Mouse (Mus musculus) thymus, postnatal 4 days (tissue): ENCODE data around the gene Insm1.

Experiments
- DNase-seq: peaks from one replicate; pipeline ENCODE4 v3.0.0; 2021

The Insm1 gene

GRCm38 (mm10) chr2:146221076-146221928 lies at the start of gene Insm1:
Gene Insm1 (plus strand): TSS chr2:146221921.
- DNase-seq, result peak; percentile 39

DNA sequence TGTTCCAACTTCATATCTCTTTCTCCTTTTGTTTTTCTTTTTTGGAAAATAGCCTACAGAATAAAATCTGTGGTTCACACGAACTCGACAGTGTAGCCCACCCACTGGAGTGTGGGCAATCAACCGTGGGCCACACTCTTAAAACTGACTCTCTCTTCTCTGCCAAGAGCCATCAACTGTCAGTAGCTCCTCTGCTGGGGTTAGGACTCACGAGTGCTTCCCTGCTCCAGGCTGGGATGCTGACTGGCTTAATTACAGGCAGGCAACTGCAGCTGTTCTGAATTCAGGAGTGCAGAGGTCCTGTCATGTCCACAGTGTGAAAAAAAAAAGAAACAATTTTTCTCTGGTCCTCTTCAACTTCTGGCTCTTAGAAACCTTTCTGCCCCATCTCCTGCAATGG lies 49.6 kb upstream of the Insm1 start:
- DNase-seq, result no peak

DNA sequence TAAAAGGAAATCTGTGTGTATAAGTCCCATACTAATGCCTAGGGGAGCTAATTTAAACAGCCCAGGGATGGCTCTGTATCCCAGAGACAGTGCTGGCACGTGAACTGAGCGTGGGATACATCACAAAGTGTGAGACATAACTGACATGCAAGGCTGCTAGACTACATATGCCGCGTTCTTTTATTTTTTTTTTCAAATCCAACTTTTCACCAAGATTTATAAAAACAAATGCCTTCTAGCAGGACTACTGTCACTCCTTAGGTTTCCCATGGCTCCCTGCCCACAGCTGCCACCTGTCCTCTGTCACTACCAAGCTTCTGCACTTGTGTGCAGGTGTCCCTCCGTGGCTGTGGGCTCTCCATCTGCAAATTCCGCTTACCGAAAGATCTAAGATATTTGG lies 47.5 kb upstream of the Insm1 start:
- no peak for DNase-seq

- no peak for DNase-seq
Observed at GRCm38 (mm10) chr2:146178718-146179117, 43.0 kb upstream of the Insm1 start.

DNA sequence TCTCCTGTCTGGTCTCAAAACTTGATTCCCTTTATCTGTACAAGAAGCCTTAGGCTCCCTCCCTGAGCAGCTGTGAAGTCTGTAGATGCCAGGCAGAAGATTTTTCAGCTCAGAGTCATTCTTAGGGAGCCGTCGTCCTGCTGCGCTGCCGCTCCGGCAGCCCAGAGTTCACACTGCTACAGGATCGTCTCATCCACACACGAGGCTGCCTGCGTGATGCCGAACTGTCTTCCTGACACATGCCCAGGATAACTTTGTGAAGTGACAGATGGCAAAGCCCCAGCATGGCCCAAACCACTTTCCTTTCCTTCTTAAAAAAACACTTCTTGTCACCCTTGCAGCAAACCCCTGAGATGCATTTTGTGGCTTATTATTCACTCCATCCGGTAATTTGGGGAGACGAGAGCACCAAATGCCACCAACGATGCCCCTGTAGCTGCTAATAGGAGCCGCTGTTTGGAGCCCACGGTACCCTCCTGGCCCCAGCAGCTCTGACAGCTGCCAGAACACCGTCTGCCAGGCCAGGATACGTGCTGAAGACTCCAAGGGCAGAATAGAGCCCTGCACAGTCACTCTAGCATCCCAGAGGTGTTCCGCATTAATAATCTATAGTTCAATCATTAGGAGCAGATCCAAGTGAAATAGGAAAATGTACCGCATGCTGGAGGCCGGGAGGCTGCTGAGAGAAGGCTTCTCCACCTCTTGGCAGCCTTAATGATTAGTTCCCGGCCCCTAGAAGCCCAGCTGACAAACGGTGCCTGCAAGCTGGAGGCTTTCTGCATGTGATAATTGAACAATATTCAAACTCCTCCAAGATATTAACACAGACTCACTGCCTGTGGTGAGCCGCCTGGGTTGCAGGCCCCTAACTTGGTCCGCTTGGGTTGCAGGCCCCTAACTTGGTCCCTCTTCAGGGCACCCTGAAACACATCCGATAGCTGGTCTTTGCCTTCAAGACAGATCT lies 37.6 kb upstream of the Insm1 start:
- no peak for DNase-seq

- no peak for DNase-seq
Observed at GRCm38 (mm10) chr2:146196126-146196525, 25.6 kb upstream of the Insm1 start.

- no peak for DNase-seq
Observed at GRCm38 (mm10) chr2:146197947-146198346, 23.8 kb upstream of the Insm1 start.

GRCm38 (mm10) chr2:146210968-146211367 lies 10.8 kb upstream of the Insm1 start:
- DNase-seq, result no peak

DNA sequence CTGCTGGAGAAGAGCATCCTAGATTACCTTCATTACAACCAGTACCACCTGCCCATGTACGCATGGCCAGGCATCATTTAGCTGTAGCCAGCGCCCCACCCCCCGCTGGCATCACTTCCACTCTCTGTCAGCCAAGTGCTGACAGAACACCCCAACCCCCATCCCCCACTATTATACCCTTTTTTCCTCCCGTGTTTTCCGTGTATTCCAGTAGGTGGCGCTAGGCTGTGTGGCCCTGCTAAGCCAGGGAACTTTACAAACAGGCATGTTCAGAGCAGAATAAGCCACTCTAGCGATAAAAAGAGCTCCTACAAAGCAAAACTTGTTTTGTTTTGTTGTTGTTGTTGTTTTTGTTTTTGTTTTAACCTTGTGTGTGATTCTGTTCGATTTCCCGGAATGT lies 7.0 kb upstream of the Insm1 start:
- DNase-seq, result peak; percentile 47

DNA sequence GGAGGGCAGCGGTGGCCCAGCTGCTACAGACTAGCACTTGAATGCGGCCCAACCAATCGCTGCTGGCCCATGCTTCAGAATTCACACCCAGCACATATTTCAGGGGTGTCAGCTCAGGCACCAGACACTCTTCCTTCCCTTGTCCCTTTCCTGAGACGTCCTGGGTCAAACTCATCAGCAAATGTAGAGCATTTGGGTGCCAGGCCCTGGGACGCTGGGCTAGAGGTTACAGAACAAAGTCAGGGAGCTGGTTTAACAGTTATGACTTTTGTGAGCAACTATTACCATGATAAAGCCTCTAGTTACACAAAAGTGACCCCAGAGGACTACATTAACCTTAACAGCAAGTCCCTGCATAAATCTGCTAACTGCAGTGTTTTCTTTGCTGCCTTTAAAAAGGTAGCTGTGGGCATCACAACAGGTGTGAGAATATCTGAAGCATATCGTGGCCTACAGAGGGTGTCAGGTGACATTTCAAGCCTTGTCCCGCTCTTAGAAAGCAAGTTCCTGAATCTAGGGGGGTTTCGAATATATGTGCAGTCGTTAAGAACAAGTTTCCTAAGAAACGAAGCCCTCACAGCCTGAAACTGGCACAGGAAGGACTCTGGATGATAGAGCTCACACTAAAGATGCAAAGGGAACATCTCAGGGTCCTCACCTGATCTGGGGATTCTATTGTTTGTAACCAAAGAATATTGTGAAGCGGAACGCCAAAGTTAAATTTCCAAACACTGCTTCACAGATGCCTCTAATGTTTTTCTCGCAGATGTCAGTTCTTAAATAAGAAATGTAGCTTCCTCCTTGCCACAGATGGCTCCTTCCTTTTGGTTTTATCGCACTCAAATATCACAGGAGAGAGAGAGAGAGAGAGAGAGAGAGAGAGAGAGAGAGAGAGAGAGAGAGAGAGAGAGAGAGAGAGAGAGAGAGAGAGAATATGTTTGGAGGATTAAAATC lies 5.3 kb upstream of the Insm1 start:
- no peak for DNase-seq

- no peak for DNase-seq
Observed at GRCm38 (mm10) chr2:146217227-146217980, 4.3 kb upstream of the Insm1 start.

DNA sequence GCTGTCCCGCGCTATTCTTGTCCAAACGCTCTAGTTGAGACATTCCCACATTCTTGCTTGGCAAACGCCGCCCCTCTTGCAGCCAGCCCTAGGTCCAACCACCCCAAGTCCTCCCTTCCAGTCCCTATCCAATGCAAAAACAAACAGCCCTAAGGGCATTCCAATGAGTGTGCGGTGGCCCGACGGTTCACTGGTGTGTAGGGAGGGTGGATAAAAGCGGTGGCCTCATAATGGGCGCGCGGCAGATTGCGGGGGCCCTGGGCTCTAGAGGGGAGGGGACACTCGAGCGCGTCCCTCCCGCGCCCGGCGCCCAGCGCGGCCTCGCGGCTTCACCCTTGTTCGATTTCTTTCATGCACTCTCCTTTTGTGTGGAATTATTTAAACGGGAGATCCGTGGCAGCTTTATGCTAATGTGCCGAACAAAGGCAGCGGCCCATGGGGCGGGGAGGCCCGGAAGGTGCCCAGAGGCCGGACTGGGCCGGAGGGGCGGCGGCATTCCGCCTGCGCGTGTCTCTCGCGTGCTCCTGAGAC lies 3.5 kb upstream of the Insm1 start:
- no peak for DNase-seq

- no peak for DNase-seq
Observed at GRCm38 (mm10) chr2:146218881-146219535, 2.7 kb upstream of the Insm1 start.

- no peak for DNase-seq
Observed at GRCm38 (mm10) chr2:146219791-146220190, 1.9 kb upstream of the Insm1 start.

DNA sequence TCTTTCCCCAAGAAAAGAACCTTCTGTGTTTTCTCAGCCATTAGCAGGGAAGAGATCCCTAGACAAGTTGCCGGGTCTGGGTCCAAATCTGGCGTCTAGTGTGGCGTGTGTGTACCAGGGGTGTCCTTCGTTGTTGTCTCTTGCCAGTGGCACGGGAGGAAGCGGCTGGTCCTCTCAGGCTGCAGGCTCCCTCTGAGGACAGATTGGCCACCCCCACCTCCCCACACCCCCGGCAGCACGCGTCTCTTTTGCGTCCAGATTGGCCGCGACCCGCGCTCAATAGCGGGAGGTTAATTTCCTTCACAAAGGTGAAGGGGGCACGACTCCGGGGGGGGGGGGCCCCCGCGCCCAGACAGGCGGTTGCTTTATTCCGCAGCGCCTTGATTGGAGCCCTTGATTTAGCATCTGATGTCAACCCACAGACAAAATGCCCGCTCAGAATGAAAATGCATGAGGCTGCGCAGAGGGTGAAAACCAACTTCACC lies 1.1 kb upstream of the Insm1 start:
- no peak for DNase-seq

- peak; percentile 25 for DNase-seq
Observed at GRCm38 (mm10) chr2:146221929-146222278, 183 bp downstream of the Insm1 start.

- peak; percentile 38 for DNase-seq
Observed at GRCm38 (mm10) chr2:146222279-146223175, 806 bp downstream of the Insm1 start.

GRCm38 (mm10) chr2:146223176-146223905 lies 1.6 kb downstream of the Insm1 start:
- DNase-seq, result peak; percentile 48

DNA sequence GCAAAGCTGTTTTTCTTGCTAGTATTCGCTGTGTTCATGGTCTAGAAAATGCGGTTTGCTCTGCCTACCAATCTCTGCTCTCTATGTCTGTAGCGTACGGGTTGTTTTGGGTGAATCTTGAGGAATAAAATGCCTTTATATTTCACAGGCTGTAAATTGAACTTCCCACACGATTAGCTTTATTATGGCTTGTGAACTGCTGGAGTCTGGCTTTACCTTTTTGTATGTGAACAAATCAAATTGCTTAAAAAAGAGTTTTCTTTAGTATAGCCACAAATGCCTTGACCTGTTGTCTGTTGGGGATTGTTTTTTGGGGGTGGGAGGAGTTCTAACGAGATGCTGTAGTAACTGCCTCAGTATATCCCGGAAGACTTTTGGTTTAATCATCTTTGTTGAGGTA lies 2.4 kb downstream of the Insm1 start:
- DNase-seq, result no peak
